Mouse (Mus musculus): ENCODE results near the gene Fam171a2.

GRCm38 (mm10) chr11:102405544-102406285 lies 41.8 kb downstream of the Fam171a2 start:
- no peak for TF ChIP-seq CTCF (IDR thresholded peaks at IDR 0.05; ENCODE audit: extremely low read depth, insufficient read length, insufficient replicate concordance, low read depth, low read length)
- TF ChIP-seq POLR2A (IDR thresholded peaks at IDR 0.05; ENCODE audit: low read depth, low read length) = no peak

Data from small intestine, adult 2 months (tissue).